Mouse (Mus musculus) lung, postnatal 0 days (tissue): ENCODE data around the gene Gm29735. TPM values are rescaled to one million over a fixed set of nuclear protein-coding genes. Genes with fewer than 3 reads are reported as not detected.
"Not testable (repeated sequence)": the region's sequence is repeated elsewhere in the genome, so short reads cannot be mapped to it uniquely, and the experiment has no call there.

Experiments used
- ATAC-seq: fragments of 200-750 bp; cut with Nextera tagmentation; 2 replicates; pipeline ENCODE4 v1.8.0; 2017; ENCODE audit warnings: moderate library complexity
- DNase-seq: peaks from one replicate; pipeline ENCODE4 v3.0.0-alpha.2; 2016; ENCODE audit warnings: low spot score
- H3K27ac ChIP-seq: fragments of 300-500 bp; sonication (generic); 2 replicates; pipeline ENCODE4 v1.5.1; 2014; ENCODE audit warnings: antibody characterized with exemption, mild to moderate bottlenecking, low read length, mixed read lengths
- H3K27me3 ChIP-seq: fragments of 300-500 bp; sonication (generic); replicated peaks from 2 replicates; pipeline ENCODE4 v1.6.1; 2014; ENCODE audit warnings: low read length, mixed read lengths; ENCODE audit not compliant: insufficient read depth
- H3K36me3 ChIP-seq: fragments of 300-500 bp; sonication (generic); 2 replicates; pipeline ENCODE4 v1.6.1; 2014; ENCODE audit warnings: low read length, mixed read lengths; ENCODE audit not compliant: insufficient read depth
- H3K4me1 ChIP-seq: fragments of 300-500 bp; sonication (generic); 2 replicates; pipeline ENCODE4 v1.6.1; 2014; ENCODE audit warnings: antibody characterized with exemption, low read depth, low read length, mixed read lengths; ENCODE audit not compliant: insufficient read depth
- H3K4me2 ChIP-seq: fragments of 300-500 bp; sonication (generic); replicated peaks from 2 replicates; pipeline ENCODE4 v1.6.1; 2014; ENCODE audit warnings: low read depth, mild to moderate bottlenecking, low read length, moderate library complexity, mixed read lengths
- H3K4me3 ChIP-seq: fragments of 300-500 bp; sonication (generic); 2 replicates; pipeline ENCODE4 v1.5.1; 2014; ENCODE audit warnings: low read depth, low read length
- H3K9ac ChIP-seq: fragments of 300-500 bp; sonication (generic); replicated peaks from 2 replicates; pipeline ENCODE4 v1.6.1; 2014; ENCODE audit warnings: low read depth, mild to moderate bottlenecking
- H3K9me3 ChIP-seq: fragments of 300-500 bp; sonication (generic); 2 replicates; pipeline ENCODE4 v1.6.1; 2016; ENCODE audit warnings: low read length, mixed read lengths
- CTCF ChIP-seq: IDR thresholded peaks from 2 replicates; pipeline ENCODE4 v1.5.1; 2016; ENCODE audit warnings: antibody characterized with exemption, mild to moderate bottlenecking
- EP300 ChIP-seq: IDR thresholded peaks from 2 replicates; pipeline ENCODE4 v1.6.1; 2016; ENCODE audit warnings: antibody characterized with exemption, mild to moderate bottlenecking, control low read depth
- WGBS: fragments of 180-500 bp; shearing (Covaris S2); extraction: QIAGEN DNeasy Blood & Tissue Kit; methylation state at CpG from one replicate; pipeline ENCODE4 v1.1.7; 2014; 5-methylcytosine and 5-hydroxymethylcytosine counted together
- polyA plus RNA-seq: library from polyadenylated mRNA; unstranded; fragments of >200 nt; fragmentation: Nextera tagmentation; extraction: Ambion mirVana; gene quantifications from 2 replicates; pipeline ENCODE4 v1.2.1, GENCODE M21; 2015

The Gm29735 gene
- not detected in 2 replicates for polyA plus RNA-seq

DNA sequence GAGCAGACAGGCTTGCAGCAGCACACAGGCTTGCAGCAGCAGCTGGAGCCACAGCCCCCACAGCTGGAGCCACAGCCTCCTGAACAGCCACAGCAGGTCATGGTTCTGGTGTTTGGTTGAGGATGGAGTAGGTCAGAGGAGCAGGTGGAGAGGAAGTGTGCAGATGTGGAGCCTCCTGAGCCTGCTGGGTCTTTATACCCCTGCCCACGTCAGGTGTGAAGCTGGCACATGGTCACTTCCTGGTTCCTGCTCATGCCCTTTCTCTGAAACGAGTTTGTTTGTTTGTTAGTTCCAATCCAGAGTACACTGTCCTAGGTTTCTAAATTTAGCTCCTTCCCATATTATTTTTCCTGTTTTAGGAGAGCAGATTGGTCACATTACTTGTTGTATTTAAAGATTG, at the start of gene Gm29735:
Gm29735 (minus strand) TSS at position 101 of the 400 bp plus-strand sequence.
- not testable (repeated sequence) for H3K27ac ChIP-seq, DNase-seq, H3K4me1 ChIP-seq, H3K27me3 ChIP-seq, ATAC-seq, H3K9ac ChIP-seq, H3K9me3 ChIP-seq, H3K4me2 ChIP-seq, H3K4me3 ChIP-seq, H3K36me3 ChIP-seq
- 27% methylated on average over 2 of the region's 2 CpGs for WGBS

DNA sequence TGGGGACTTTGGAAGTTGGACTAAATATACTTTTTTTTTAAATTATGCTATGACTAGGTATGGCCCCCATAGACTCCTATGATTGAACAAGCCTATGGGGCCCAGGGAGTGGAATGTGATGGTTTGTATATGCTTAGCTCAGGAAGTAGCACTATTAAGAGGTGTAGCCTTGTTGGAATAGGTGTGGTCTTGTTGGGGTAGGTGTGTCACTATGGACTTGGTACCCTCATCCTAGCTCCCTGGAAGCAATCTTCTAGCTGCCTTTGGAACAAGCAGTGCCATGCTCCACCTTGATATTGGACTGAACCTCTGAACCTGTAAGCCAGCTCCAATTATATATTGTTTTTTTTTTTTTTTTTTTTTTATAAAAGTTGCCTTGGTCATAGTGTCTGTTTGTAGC, 48.6 kb upstream of the Gm29735 start:
- no peak for ATAC-seq
- H3K4me3 ChIP-seq: no peak overlapping the region
- H3K4me1 ChIP-seq: no peaks in the 10 kb centered on the region
- H3K27ac ChIP-seq: no peak overlapping the region
- no peaks in the 10 kb centered on the region for H3K27me3 ChIP-seq
- no peaks in the 10 kb centered on the region for H3K36me3 ChIP-seq
- H3K9me3 ChIP-seq: no peaks in the 10 kb centered on the region
- no peak overlapping the region for H3K9ac ChIP-seq
- H3K4me2 ChIP-seq: no peak overlapping the region
- DNase-seq: no peak
- TF ChIP-seq EP300: no peak
- TF ChIP-seq CTCF: no peak

DNA sequence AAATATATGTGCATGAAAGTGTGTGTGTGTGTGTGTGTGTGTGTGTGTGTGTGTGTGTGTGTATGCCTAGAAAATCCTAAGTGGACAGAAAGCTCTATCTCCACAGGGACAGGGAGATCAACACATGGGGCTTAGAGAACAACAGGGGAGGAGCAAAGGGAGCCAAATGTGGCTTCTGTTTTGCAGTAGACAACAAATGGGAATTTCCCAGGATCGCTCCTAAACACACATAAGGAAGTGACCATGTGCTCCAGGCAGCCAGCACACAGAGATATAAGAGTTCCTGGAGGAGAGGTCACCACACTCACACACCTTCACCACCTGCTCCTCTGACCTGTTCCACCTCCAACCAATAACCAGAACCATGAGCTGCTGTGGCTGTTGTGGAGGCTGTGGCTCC, 44.2 kb upstream of the Gm29735 start, which contains the start of gene Krtap5-3:
Krtap5-3 (plus strand) TSS at position 301 of the 400 bp plus-strand sequence.
- 44% methylated on average over 1 of the region's 1 CpGs for WGBS
- H3K27me3 ChIP-seq: no peaks in the 10 kb centered on the region
- no peaks in the 10 kb centered on the region for H3K9me3 ChIP-seq
- no peak for TF ChIP-seq EP300
- no peak for TF ChIP-seq CTCF
- H3K4me2 ChIP-seq: no peak within 1 kb of the TSS
- H3K9ac ChIP-seq: no peak within 1 kb of the TSS
- ATAC-seq: no peak
- H3K27ac ChIP-seq: no peak within 1 kb of the TSS
- no peak for DNase-seq
- no peaks in the 10 kb centered on the region for H3K36me3 ChIP-seq
- no peaks in the 10 kb centered on the region for H3K4me1 ChIP-seq
- no peak within 1 kb of the TSS for H3K4me3 ChIP-seq

DNA sequence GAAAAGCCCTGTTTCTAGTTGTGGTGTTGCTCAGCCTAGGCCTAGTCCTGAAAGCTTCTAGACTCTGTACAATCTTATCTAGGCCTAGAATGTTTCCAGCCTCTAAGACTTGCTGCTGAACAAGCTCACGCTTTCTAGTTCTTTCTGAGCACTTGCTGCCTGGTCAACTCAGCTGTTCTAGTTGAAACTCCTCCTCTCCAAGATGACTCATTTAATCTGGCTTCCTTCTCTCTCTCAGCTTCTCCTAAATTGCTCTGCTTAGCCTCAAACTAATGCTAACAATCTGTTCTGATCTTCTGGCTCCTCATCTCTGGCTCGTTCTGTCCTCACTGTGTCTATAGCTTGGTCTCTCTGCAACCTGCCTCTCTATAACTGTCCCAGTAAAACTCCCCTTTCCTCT, 41.8 kb upstream of the Gm29735 start:
- 78% methylated on average over 2 of the region's 2 CpGs for WGBS
- H3K4me3 ChIP-seq: no peak overlapping the region
- no peak overlapping the region for H3K4me2 ChIP-seq
- no peak for ATAC-seq
- DNase-seq: no peak
- no peaks in the 10 kb centered on the region for H3K9me3 ChIP-seq
- TF ChIP-seq EP300 (no peak), CTCF (no peak)
- no peak overlapping the region for H3K9ac ChIP-seq
- H3K27me3 ChIP-seq: no peaks in the 10 kb centered on the region
- no peak overlapping the region for H3K27ac ChIP-seq
- no peaks in the 10 kb centered on the region for H3K4me1 ChIP-seq
- no peaks in the 10 kb centered on the region for H3K36me3 ChIP-seq

DNA sequence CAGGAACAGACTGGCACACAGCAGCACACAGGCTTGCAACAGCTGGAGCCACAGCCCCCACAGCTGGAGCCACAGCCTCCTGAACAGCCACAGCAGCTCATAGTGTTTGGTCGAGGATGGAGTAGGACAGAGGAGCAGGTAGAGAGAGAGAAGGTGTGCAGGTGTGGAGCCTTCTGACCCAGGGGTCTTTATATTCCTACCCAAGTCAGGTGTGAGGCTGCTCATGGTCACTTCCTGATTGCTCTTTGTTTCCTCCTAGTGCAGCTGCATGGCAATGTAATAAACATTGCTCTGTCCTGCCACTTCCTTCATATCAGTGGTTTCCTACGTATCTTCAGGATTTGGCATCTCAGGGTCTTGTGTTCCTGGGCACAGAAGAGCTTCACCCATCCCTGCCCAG, 33.4 kb upstream of the Gm29735 start, which contains the start of gene Gm10153:
Gm10153 (minus strand) TSS at position 101 of the 400 bp plus-strand sequence.
- no peaks in the 10 kb centered on the region for H3K36me3 ChIP-seq
- ATAC-seq (no peak), DNase-seq (no peak)
- H3K9ac ChIP-seq: no peak within 1 kb of the TSS
- no peak within 1 kb of the TSS for H3K27ac ChIP-seq
- TF ChIP-seq CTCF: no peak
- H3K4me1 ChIP-seq: no peaks in the 10 kb centered on the region
- no peak within 1 kb of the TSS for H3K4me3 ChIP-seq
- WGBS: 12% methylated on average over 2 of the region's 2 CpGs
- no peaks in the 10 kb centered on the region for H3K27me3 ChIP-seq
- H3K4me2 ChIP-seq: no peak within 1 kb of the TSS
- H3K9me3 ChIP-seq: no peaks in the 10 kb centered on the region

DNA sequence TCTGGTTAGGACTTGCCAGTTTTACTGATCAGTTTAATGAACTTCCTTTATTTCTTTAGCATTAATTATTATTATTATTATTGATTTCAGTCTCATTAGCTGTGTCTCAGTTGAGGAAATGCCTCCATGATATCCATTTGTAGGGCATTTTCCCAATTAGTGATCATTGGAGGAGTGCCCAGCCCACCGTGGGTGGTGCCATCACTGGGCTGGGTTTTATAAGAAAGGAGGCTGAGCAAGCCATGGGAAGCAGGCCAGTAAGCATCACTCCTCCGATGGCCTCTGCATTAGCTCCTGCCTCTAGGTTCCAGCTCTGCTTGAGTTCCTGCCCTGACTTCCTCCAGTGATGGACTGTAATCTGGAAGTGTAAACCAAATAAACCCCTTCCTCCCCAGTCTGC, 31.2 kb upstream of the Gm29735 start:
- ATAC-seq (no peak), DNase-seq (no peak)
- Histone ChIP-seq H3K9me3 (no peaks in the 10 kb centered on the region), H3K27ac (no peak overlapping the region), H3K36me3 (no peaks in the 10 kb centered on the region), H3K4me1 (no peaks in the 10 kb centered on the region), H3K4me3 (no peak overlapping the region), H3K27me3 (no peaks in the 10 kb centered on the region), H3K4me2 (no peak overlapping the region), H3K9ac (no peak overlapping the region)
- TF ChIP-seq EP300 (no peak), CTCF (no peak)
- 55% methylated on average over 2 of the region's 2 CpGs for WGBS

DNA sequence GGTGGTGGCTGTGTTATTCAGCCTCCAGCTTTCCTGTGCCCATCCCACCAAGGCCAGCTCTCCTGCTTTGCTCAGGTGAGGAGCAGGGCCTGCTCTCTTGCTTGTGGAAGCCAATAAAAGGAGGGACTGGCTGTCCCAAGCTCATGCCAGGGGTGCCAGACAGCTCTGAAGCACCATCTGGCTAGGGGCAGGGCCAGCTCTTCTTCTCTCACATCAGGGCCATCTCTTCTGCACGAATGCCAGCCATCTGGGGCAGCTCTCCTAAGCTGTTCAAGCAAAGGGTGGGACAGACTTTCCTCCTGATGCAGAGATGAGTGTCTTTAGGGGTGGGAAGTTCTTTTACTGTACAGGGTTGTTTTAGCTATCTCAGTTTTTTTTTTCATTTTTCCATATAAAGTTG, 24.1 kb upstream of the Gm29735 start:
- Histone ChIP-seq H3K27ac (no peak overlapping the region), H3K4me1 (no peaks in the 10 kb centered on the region), H3K27me3 (no peaks in the 10 kb centered on the region), H3K9ac (no peak overlapping the region), H3K4me3 (no peak overlapping the region), H3K9me3 (no peaks in the 10 kb centered on the region), H3K4me2 (no peak overlapping the region), H3K36me3 (no peaks in the 10 kb centered on the region)
- WGBS: 19% methylated on average over 1 of the region's 1 CpGs
- ATAC-seq (no peak), DNase-seq (no peak)
- no peak for TF ChIP-seq EP300
- no peak for TF ChIP-seq CTCF
